Mouse (Mus musculus): ENCODE data around the gene Rchy1. TPM values are rescaled to one million over a fixed set of nuclear protein-coding genes. Genes with fewer than 3 reads are reported as not detected.

The Rchy1 gene
- 17.2 and 25.5 TPM in 2 replicates for polyA plus RNA-seq (2012; rRNA removed)

GRCm38 (mm10) chr5:91962639-91963440 is at the start of gene Rchy1:
Gene Rchy1 (minus strand): TSS chr5:91963068.
- WGBS, result under 1% methylated on average over 65 of the region's 65 CpGs
- peaks cover 12% of the 10 kb centered on the region for H3K4me1 ChIP-seq (ENCODE audit: control insufficient read depth, insufficient read depth, low read length)

GRCm38 (mm10) chr5:92011756-92012155 is 48.9 kb upstream of the Rchy1 start:
- no peak overlapping the region for H3K4me3 ChIP-seq (replicated peaks; ENCODE audit: extremely low read depth, low read depth, low read length)
- no peak for DNase-seq
- whole genome bisulfite sequencing, result 56% methylated on average over 7 of the region's 7 CpGs
- no peak for TF ChIP-seq POLR2A (IDR thresholded peaks at IDR 0.05; ENCODE audit: borderline replicate concordance, extremely low read depth, low read depth, low read length)
- H3K4me1 ChIP-seq (ENCODE audit: control insufficient read depth, insufficient read depth, low read length), result no peaks in the 10 kb centered on the region

More at GRCm38 (mm10) chr5:91962639-91963440, at the start of gene Rchy1:
- peak within 1 kb of the TSS; percentile 95 for H3K4me3 ChIP-seq (replicated peaks; ENCODE audit: extremely low read depth, low read depth, low read length)
- DNase-seq, result peak; percentile 94
- TF ChIP-seq POLR2A (IDR thresholded peaks at IDR 0.05; ENCODE audit: borderline replicate concordance, extremely low read depth, low read depth, low read length), result peak; percentile 77; the same call in 1 of the 2 replicates
- no peak for TF ChIP-seq CTCF (IDR thresholded peaks at IDR 0.05; ENCODE audit: insufficient read depth, low read length)

DNA sequence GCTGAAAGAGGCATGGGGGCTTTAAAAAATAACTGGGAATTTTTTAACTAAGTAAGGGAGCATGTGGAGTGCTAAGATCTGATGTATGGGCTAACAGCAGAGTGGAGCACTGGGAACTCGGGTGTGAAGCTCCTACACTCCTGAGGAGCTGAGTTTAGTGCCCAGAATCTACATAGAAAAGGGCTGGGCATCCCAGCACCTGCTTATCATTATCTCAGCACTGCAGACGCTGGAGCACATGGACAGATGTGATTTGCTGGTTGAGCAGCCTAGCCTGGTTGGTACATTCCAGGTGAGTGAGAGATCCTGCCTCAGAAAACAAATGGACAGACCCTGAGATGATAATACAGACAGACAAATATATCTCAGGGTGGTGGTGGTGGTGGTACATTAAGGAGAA is 47.0 kb upstream of the Rchy1 start:
- DNase-seq, result no peak

GRCm38 (mm10) chr5:92003011-92003410 is 40.1 kb upstream of the Rchy1 start:
- no peak for DNase-seq
- TF ChIP-seq CTCF (IDR thresholded peaks at IDR 0.05; ENCODE audit: insufficient read depth, low read length), result no peak; the same call in 1 of the 2 replicates
- TF ChIP-seq POLR2A (IDR thresholded peaks at IDR 0.05; ENCODE audit: borderline replicate concordance, extremely low read depth, low read depth, low read length), result no peak
- 63% methylated on average over 2 of the region's 2 CpGs for WGBS

More for the DNA sequence above, 47.0 kb upstream of the Rchy1 start:
- TF ChIP-seq CTCF (IDR thresholded peaks at IDR 0.05; ENCODE audit: insufficient read depth, low read length) (no peak), POLR2A (IDR thresholded peaks at IDR 0.05; ENCODE audit: borderline replicate concordance, extremely low read depth, low read depth, low read length) (no peak)
- Histone ChIP-seq H3K4me3 (replicated peaks; ENCODE audit: extremely low read depth, low read depth, low read length) (no peak overlapping the region), H3K4me1 (ENCODE audit: control insufficient read depth, insufficient read depth, low read length) (no peaks in the 10 kb centered on the region)
- WGBS, result 40% methylated on average over 2 of the region's 2 CpGs

GRCm38 (mm10) chr5:92000770-92001169 is 37.9 kb upstream of the Rchy1 start:
- no peak overlapping the region for H3K4me3 ChIP-seq (replicated peaks; ENCODE audit: extremely low read depth, low read depth, low read length)
- no peak for TF ChIP-seq POLR2A (IDR thresholded peaks at IDR 0.05; ENCODE audit: borderline replicate concordance, extremely low read depth, low read depth, low read length)
- TF ChIP-seq CTCF (IDR thresholded peaks at IDR 0.05; ENCODE audit: insufficient read depth, low read length), result no peak
- DNase-seq, result no peak
- 41% methylated on average over 2 of the region's 2 CpGs for WGBS
- H3K4me1 ChIP-seq (ENCODE audit: control insufficient read depth, insufficient read depth, low read length), result peaks cover 2% of the 10 kb centered on the region

More at GRCm38 (mm10) chr5:92003011-92003410, 40.1 kb upstream of the Rchy1 start:
- peaks cover 2% of the 10 kb centered on the region for H3K4me1 ChIP-seq (ENCODE audit: control insufficient read depth, insufficient read depth, low read length)
- H3K4me3 ChIP-seq (replicated peaks; ENCODE audit: extremely low read depth, low read depth, low read length), result no peak overlapping the region

DNA sequence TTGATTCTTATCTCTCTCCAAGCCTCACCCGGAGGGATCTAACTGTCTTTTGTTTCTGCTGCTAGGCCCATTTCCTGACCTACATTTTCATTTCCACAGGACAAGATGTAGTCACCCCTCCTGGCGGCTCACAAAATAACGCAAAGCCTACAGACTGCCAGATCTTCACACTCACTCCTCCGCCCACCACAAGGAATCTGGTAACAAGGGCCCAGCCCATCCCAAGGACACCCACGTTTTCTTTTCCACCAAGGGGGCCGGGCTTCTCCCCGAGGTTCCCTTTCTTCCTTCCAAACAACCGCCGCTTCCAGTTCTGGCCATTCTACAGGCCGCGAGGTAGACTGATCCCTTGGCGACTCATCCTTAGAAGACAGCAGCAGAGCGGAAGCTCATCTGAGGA is 31.7 kb upstream of the Rchy1 start:
- DNase-seq, result no peak
- Histone ChIP-seq H3K4me3 (replicated peaks; ENCODE audit: extremely low read depth, low read depth, low read length) (no peak overlapping the region), H3K4me1 (ENCODE audit: control insufficient read depth, insufficient read depth, low read length) (no peaks in the 10 kb centered on the region)
- WGBS, result 52% methylated on average over 13 of the region's 13 CpGs
- TF ChIP-seq CTCF (IDR thresholded peaks at IDR 0.05; ENCODE audit: insufficient read depth, low read length) (no peak), POLR2A (IDR thresholded peaks at IDR 0.05; ENCODE audit: borderline replicate concordance, extremely low read depth, low read depth, low read length) (no peak)

DNA sequence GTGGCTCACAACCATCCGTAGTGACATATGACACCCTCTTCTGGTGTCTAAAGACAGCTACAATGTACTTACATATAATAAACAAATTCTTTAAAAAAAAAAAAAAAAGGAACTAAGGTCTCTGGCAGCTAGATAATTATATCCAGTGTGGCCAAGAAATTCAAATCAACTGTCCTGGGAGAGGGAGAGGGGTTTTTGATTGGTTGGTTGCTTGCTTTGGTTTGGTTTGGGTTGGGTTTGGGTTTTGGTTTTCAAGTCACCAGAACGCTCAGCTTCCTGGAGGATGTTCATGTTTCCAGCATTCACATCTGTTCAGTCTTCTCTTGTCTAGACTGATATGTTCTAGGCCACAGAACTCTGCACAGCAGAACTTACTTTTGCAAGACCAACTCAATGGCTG is 30.2 kb upstream of the Rchy1 start:
- WGBS, result 79% methylated on average over 2 of the region's 2 CpGs

GRCm38 (mm10) chr5:91991191-91991937 is 28.5 kb upstream of the Rchy1 start:
- H3K4me1 ChIP-seq (ENCODE audit: control insufficient read depth, insufficient read depth, low read length), result no peaks in the 10 kb centered on the region
- no peak overlapping the region for H3K4me3 ChIP-seq (replicated peaks; ENCODE audit: extremely low read depth, low read depth, low read length)
- DNase-seq, result no peak
- WGBS, result 63% methylated on average over 6 of the region's 6 CpGs
- TF ChIP-seq CTCF (IDR thresholded peaks at IDR 0.05; ENCODE audit: insufficient read depth, low read length) (no peak), POLR2A (IDR thresholded peaks at IDR 0.05; ENCODE audit: borderline replicate concordance, extremely low read depth, low read depth, low read length) (no peak)

More for the DNA sequence above, 30.2 kb upstream of the Rchy1 start:
- DNase-seq, result no peak
- TF ChIP-seq CTCF (IDR thresholded peaks at IDR 0.05; ENCODE audit: insufficient read depth, low read length), result no peak
- TF ChIP-seq POLR2A (IDR thresholded peaks at IDR 0.05; ENCODE audit: borderline replicate concordance, extremely low read depth, low read depth, low read length), result no peak
- Histone ChIP-seq H3K4me1 (ENCODE audit: control insufficient read depth, insufficient read depth, low read length) (no peaks in the 10 kb centered on the region), H3K4me3 (replicated peaks; ENCODE audit: extremely low read depth, low read depth, low read length) (no peak overlapping the region)

DNA sequence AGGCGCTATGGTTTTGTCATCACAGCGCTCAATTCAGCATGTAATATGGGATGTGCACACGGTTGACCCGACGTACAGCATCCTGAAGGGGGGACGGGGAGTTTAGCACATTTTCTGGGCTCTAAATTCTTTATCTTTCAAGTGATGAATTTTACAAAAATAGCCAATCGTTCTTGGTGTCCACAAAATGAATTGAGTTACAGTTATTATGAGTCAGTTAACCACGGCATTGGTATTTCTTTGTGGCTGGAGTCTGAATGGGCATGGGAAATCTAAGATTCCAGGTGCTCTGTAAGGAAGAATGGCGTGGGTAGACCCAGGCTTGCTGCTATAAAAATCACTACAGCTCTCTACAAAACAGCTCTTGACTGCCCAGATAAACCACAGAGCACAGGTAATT is 26.4 kb upstream of the Rchy1 start:
- no peak for DNase-seq
- TF ChIP-seq CTCF (IDR thresholded peaks at IDR 0.05; ENCODE audit: insufficient read depth, low read length), result no peak
- no peak for TF ChIP-seq POLR2A (IDR thresholded peaks at IDR 0.05; ENCODE audit: borderline replicate concordance, extremely low read depth, low read depth, low read length)
- Histone ChIP-seq H3K4me3 (replicated peaks; ENCODE audit: extremely low read depth, low read depth, low read length) (no peak overlapping the region), H3K4me1 (ENCODE audit: control insufficient read depth, insufficient read depth, low read length) (no peaks in the 10 kb centered on the region)
- WGBS, result 86% methylated on average over 9 of the region's 9 CpGs
